Mouse (Mus musculus) liver, embryonic 12.5 days (tissue): ENCODE data around the gene Tshr. TPM values are rescaled to one million over a fixed set of nuclear protein-coding genes. Genes with fewer than 3 reads are reported as not detected.

Experiments used
- ATAC-seq: fragments of 200-750 bp; cut with Nextera tagmentation; 2 replicates; pipeline ENCODE4 v1.8.0; 2017; ENCODE audit warnings: moderate number of reproducible peaks, mild to moderate bottlenecking, moderate library complexity
- H3K27ac ChIP-seq: fragments of 300-500 bp; sonication (generic); 2 replicates; pipeline ENCODE4 v1.5.1; 2016; ENCODE audit warnings: mild to moderate bottlenecking
- H3K27me3 ChIP-seq: fragments of 300-500 bp; sonication (generic); replicated peaks from 2 replicates; pipeline ENCODE4 v1.6.1; 2016; ENCODE audit warnings: mild to moderate bottlenecking, moderate library complexity
- H3K36me3 ChIP-seq: fragments of 300-500 bp; sonication (generic); 2 replicates; pipeline ENCODE4 v1.6.1; 2016; ENCODE audit warnings: mild to moderate bottlenecking, moderate library complexity
- H3K4me1 ChIP-seq: fragments of 300-500 bp; sonication (generic); 2 replicates; pipeline ENCODE4 v1.6.1; 2016
- H3K4me2 ChIP-seq: fragments of 300-500 bp; sonication (generic); 2 replicates; pipeline ENCODE4 v1.6.1; 2016; ENCODE audit warnings: mild to moderate bottlenecking, moderate library complexity
- H3K4me3 ChIP-seq: fragments of 300-500 bp; sonication (generic); 2 replicates; pipeline ENCODE4 v1.5.1; 2016; ENCODE audit warnings: mild to moderate bottlenecking, moderate library complexity
- H3K9ac ChIP-seq: fragments of 300-500 bp; sonication (generic); 2 replicates; pipeline ENCODE4 v1.6.1; 2016; ENCODE audit warnings: mild to moderate bottlenecking, moderate library complexity
- H3K9me3 ChIP-seq: fragments of 300-500 bp; sonication (generic); replicated peaks from 2 replicates; pipeline ENCODE4 v1.6.1; 2016; ENCODE audit warnings: mild to moderate bottlenecking, moderate library complexity
- WGBS: fragments of 180-500 bp; shearing (Covaris S2); methylation state at CpG from one replicate; pipeline ENCODE4 v1.1.7; 2016; ENCODE audit not compliant: insufficient replicate concordance; 5-methylcytosine and 5-hydroxymethylcytosine counted together
- polyA plus RNA-seq: library from polyadenylated mRNA; unstranded; fragments of >200 nt; fragmentation: Nextera tagmentation; extraction: Ambion mirVana; gene quantifications from 2 replicates; pipeline ENCODE4 v1.2.1, GENCODE M21; 2016

The Tshr gene
- polyA plus RNA-seq, 1 experiment from 2014 or later, result 0.05 TPM

DNA sequence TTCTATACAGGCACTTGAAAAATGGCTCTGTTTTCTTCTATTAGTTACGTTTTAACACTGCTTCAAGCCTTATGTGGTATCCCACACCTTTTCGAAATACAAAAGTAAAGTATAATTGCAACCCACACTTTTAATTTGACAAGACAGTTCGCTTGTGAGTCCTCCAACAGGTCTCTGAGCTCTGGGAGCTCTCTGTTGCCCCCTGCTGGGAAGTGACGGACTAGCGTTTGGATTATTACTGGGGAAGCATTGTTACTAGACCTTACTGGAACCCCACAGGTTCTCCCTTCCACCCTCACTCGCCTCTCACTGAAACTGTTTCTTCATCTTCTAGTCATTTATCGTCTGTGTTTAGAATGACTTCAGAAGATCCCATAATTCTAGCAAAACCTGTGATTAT lies 34.4 kb downstream of the Tshr start:
- no peak overlapping the region for H3K4me3 ChIP-seq
- H3K4me2 ChIP-seq, result no peak overlapping the region
- no peaks in the 10 kb centered on the region for H3K9me3 ChIP-seq
- H3K9ac ChIP-seq, result no peak overlapping the region
- H3K27ac ChIP-seq, result no peak overlapping the region
- H3K4me1 ChIP-seq, result no peaks in the 10 kb centered on the region
- ATAC-seq, result no peak
- 28% methylated on average over 7 of the region's 7 CpGs for WGBS
- no peaks in the 10 kb centered on the region for H3K36me3 ChIP-seq
- H3K27me3 ChIP-seq, result no peaks in the 10 kb centered on the region

- Histone ChIP-seq H3K4me1 (no peaks in the 10 kb centered on the region), H3K9me3 (no peaks in the 10 kb centered on the region), H3K4me2 (no peak overlapping the region), H3K36me3 (no peaks in the 10 kb centered on the region), H3K9ac (no peak overlapping the region), H3K27ac (no peak overlapping the region), H3K27me3 (no peaks in the 10 kb centered on the region), H3K4me3 (no peak overlapping the region)
- no peak for ATAC-seq
- WGBS, result 54% methylated on average over 9 of the region's 9 CpGs
Measured at GRCm38 (mm10) chr12:91421272-91421671, 36.9 kb downstream of the Tshr start.

GRCm38 (mm10) chr12:91423125-91423820 lies 38.9 kb downstream of the Tshr start:
- no peak overlapping the region for H3K9ac ChIP-seq
- no peak for ATAC-seq
- no peaks in the 10 kb centered on the region for H3K27me3 ChIP-seq
- no peaks in the 10 kb centered on the region for H3K4me1 ChIP-seq
- no peaks in the 10 kb centered on the region for H3K9me3 ChIP-seq
- no peak overlapping the region for H3K27ac ChIP-seq
- no peak overlapping the region for H3K4me3 ChIP-seq
- no peaks in the 10 kb centered on the region for H3K36me3 ChIP-seq
- WGBS, result 73% methylated on average over 11 of the region's 11 CpGs
- no peak overlapping the region for H3K4me2 ChIP-seq

DNA sequence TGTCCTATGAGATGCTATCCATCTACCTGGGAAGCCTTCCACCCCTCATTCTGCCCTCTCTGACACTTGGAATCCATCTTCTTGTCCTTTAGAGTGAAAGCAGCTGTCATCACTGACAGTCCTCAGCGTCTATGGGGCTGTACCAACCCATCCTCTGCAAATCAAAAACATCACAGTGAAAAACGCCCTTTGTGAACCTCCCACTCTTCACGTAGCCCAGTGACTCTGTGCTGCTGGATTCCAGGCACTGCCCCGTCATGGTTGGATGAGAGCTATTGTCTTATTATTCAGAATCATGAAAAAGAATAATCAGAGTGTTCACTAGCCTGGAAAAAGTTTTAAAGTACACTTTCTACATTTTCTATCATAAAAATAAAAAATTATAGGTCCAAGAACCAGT lies 42.1 kb downstream of the Tshr start:
- WGBS, result 47% methylated on average over 4 of the region's 4 CpGs
- no peak overlapping the region for H3K4me2 ChIP-seq
- no peak overlapping the region for H3K9ac ChIP-seq
- no peak overlapping the region for H3K4me3 ChIP-seq
- no peaks in the 10 kb centered on the region for H3K36me3 ChIP-seq
- no peaks in the 10 kb centered on the region for H3K4me1 ChIP-seq
- H3K9me3 ChIP-seq, result no peaks in the 10 kb centered on the region
- H3K27ac ChIP-seq, result no peak overlapping the region
- no peaks in the 10 kb centered on the region for H3K27me3 ChIP-seq
- ATAC-seq, result no peak

DNA sequence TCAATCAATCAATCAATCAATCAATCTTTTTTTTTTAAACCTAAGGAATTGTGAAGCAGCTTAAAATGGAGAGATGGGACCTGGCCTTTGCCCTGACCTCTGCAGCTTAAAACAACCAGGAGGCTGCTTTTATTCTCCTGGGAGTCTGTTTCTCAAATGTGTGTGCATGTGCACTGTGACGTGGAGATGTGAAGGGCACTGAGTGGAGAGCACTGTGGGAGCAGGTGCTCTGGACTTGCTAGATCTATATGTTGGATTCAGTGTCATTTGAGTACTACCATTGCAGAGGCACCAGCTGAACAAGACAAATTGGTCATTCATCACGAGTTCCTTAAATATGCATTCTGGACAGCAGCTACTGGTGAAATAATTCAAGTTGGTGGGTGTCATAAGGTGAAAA lies 42.8 kb downstream of the Tshr start:
- Histone ChIP-seq H3K27me3 (no peaks in the 10 kb centered on the region), H3K27ac (no peak overlapping the region)
- WGBS, result 61% methylated on average over 2 of the region's 2 CpGs

DNA sequence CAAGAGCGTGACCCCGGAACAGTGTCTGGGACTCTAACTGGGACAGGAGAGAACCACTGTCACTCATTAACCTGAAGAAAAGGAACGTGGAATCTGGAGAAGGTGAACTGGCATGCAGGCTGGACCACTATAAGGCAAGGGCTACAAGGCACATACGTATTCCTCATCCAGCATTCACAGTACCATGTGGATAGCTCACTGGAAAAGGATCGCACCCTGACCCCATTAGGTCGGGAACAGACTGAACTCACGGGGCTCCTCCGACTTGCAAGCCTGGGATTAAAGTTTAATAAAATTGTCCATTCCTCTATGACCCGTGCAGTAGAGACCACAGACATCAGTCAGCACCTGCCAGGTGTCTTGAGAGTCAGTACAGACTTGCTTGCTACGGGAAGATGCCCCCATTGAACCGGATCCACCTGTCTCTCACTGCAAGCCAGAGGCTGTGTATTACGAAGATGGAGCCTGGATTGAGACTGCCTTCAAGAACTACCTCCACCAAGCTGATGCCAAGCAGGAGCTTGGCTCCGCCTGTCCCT lies 97.9 kb downstream of the Tshr start:
- no peak overlapping the region for H3K4me3 ChIP-seq
- no peaks in the 10 kb centered on the region for H3K4me1 ChIP-seq
- H3K4me2 ChIP-seq, result no peak overlapping the region
- 71% methylated on average over 13 of the region's 13 CpGs for WGBS
- no peaks in the 10 kb centered on the region for H3K36me3 ChIP-seq
- no peaks in the 10 kb centered on the region for H3K27me3 ChIP-seq
- H3K27ac ChIP-seq, result no peak overlapping the region
- no peak overlapping the region for H3K9ac ChIP-seq
- ATAC-seq, result no peak
- no peaks in the 10 kb centered on the region for H3K9me3 ChIP-seq

More for the DNA sequence above, 42.8 kb downstream of the Tshr start:
- no peak overlapping the region for H3K9ac ChIP-seq
- no peak for ATAC-seq
- no peak overlapping the region for H3K4me3 ChIP-seq
- no peaks in the 10 kb centered on the region for H3K36me3 ChIP-seq
- no peaks in the 10 kb centered on the region for H3K9me3 ChIP-seq
- H3K4me1 ChIP-seq, result no peaks in the 10 kb centered on the region
- no peak overlapping the region for H3K4me2 ChIP-seq

GRCm38 (mm10) chr12:91486342-91486741 lies 102.0 kb downstream of the Tshr start:
- H3K9me3 ChIP-seq, result no peaks in the 10 kb centered on the region
- H3K4me2 ChIP-seq, result no peak overlapping the region
- H3K36me3 ChIP-seq, result no peaks in the 10 kb centered on the region
- no peaks in the 10 kb centered on the region for H3K27me3 ChIP-seq
- WGBS, result 69% methylated on average over 4 of the region's 4 CpGs
- ATAC-seq, result no peak
- no peak overlapping the region for H3K4me3 ChIP-seq
- no peaks in the 10 kb centered on the region for H3K4me1 ChIP-seq
- no peak overlapping the region for H3K27ac ChIP-seq
- H3K9ac ChIP-seq, result no peak overlapping the region

GRCm38 (mm10) chr12:91488406-91488805 lies 104.0 kb downstream of the Tshr start:
- no peaks in the 10 kb centered on the region for H3K9me3 ChIP-seq
- no peak overlapping the region for H3K4me2 ChIP-seq
- no peak overlapping the region for H3K4me3 ChIP-seq
- whole genome bisulfite sequencing, result 41% methylated on average over 3 of the region's 3 CpGs
- H3K9ac ChIP-seq, result no peak overlapping the region
- ATAC-seq, result no peak
- H3K36me3 ChIP-seq, result no peaks in the 10 kb centered on the region
- H3K27ac ChIP-seq, result no peak overlapping the region
- no peaks in the 10 kb centered on the region for H3K4me1 ChIP-seq
- no peaks in the 10 kb centered on the region for H3K27me3 ChIP-seq

GRCm38 (mm10) chr12:91495497-91496225 lies 111.3 kb downstream of the Tshr start:
- no peak overlapping the region for H3K27ac ChIP-seq
- ATAC-seq, result no peak
- H3K27me3 ChIP-seq, result no peaks in the 10 kb centered on the region
- H3K4me3 ChIP-seq, result no peak overlapping the region
- no peak overlapping the region for H3K9ac ChIP-seq
- WGBS, result 53% methylated on average over 11 of the region's 11 CpGs
- H3K9me3 ChIP-seq, result no peaks in the 10 kb centered on the region
- no peak overlapping the region for H3K4me2 ChIP-seq
- H3K36me3 ChIP-seq, result no peaks in the 10 kb centered on the region
- no peaks in the 10 kb centered on the region for H3K4me1 ChIP-seq

GRCm38 (mm10) chr12:91496226-91496558 lies 111.8 kb downstream of the Tshr start:
- WGBS, result 44% methylated on average over 3 of the region's 3 CpGs
- Histone ChIP-seq H3K27me3 (no peaks in the 10 kb centered on the region), H3K9ac (no peak overlapping the region), H3K27ac (no peak overlapping the region), H3K4me2 (no peak overlapping the region), H3K4me3 (no peak overlapping the region), H3K9me3 (no peaks in the 10 kb centered on the region), H3K4me1 (no peaks in the 10 kb centered on the region), H3K36me3 (no peaks in the 10 kb centered on the region)
- no peak for ATAC-seq

DNA sequence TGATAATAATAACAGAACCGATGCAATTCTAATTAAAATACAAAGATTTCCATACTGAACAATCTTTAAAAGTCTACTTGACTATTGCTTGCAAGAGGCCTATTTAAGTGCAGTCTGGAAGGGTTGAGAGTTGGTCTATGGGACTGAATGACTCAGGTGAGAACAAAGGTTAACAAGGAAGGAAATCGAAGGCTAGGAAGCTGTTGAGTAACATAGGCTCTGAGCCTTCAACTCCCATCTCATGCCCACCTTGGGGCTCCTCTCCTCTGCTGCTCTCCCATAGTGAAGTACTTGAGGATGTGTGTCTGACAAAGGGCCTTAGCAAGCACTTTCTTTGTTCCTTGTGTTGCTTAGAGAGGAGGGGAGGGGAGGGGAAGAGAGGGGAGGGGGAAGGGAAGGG lies 116.1 kb downstream of the Tshr start:
- 69% methylated on average over 2 of the region's 2 CpGs for WGBS
- no peaks in the 10 kb centered on the region for H3K4me1 ChIP-seq
- H3K4me3 ChIP-seq, result no peak overlapping the region
- H3K27me3 ChIP-seq, result no peaks in the 10 kb centered on the region
- no peak for ATAC-seq
- H3K9ac ChIP-seq, result no peak overlapping the region
- H3K27ac ChIP-seq, result no peak overlapping the region
- no peaks in the 10 kb centered on the region for H3K36me3 ChIP-seq
- no peaks in the 10 kb centered on the region for H3K9me3 ChIP-seq
- H3K4me2 ChIP-seq, result no peak overlapping the region

GRCm38 (mm10) chr12:91511766-91512165 lies 127.4 kb downstream of the Tshr start:
- H3K27ac ChIP-seq, result no peak overlapping the region
- H3K27me3 ChIP-seq, result no peaks in the 10 kb centered on the region
- no peak overlapping the region for H3K4me2 ChIP-seq
- no peaks in the 10 kb centered on the region for H3K4me1 ChIP-seq
- H3K4me3 ChIP-seq, result no peak overlapping the region
- no peaks in the 10 kb centered on the region for H3K36me3 ChIP-seq
- H3K9me3 ChIP-seq, result no peaks in the 10 kb centered on the region
- ATAC-seq, result no peak
- WGBS, result 58% methylated on average over 3 of the region's 3 CpGs
- H3K9ac ChIP-seq, result no peak overlapping the region
